Comparison of ENCODE assay signal across 18 mouse cellular contexts in the genomic region with DNA sequence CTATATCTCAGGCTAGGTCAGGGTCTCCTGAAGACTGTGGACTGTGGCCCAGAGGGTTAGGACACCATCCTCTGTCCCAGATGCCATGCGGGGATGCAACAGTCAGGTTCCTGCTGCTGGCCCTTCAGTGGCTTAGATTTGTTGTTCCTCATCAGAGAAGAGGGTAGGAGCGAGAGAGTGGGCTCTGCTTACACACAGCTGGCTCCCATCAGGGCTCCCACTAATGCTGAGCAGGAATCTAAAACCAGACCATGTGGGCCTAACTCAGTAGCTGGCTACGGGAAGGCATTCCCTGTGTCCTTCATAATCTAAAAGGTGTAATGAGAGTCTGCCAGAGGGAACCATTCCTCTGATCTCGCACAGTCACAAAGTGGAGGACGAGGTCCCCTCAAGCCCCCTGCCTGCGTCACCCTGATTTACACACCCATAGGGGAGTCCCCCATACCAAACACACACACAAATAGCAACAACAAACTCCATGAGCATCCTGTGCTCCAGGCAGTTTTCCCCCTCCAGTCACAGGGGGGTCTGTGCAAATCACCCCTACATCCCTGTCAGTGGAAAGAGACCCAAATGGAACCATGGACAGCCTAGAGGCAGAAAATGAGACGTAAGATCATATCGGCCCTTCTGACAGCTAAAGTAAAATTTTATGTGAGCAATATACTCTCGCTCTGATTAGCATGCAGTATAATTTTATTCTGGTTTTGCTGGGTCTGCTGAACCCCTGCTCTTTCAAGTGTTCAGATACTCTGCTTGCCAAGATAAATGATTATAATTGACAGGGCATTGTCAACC.
A peak's percentile ranks its signal among the peaks of the same experiment; 100 is the strongest.
DNase-seq lines count a peak whose midpoint lies in the region; ATAC-seq lines count a peak whose summit lies in the region.
"Had no signal": no experiment of that assay in that cellular context is flagged by ENCODE, and none has a peak within 500 bp of the region (broad histone marks: within the 10 kb centered on the region; RNA-seq: fewer than 3 reads in every experiment).

No protein-coding gene starts in this region.

- no peak for DNase-seq in kidney, postnatal 36 days
- DNase-seq in embryonic facial prominence, embryonic 10.5 days (ENCODE audit: low spot score): peak; percentile 68
- DNase-seq in embryonic facial prominence, embryonic 14.5 days (ENCODE audit: low spot score): peak; percentile 75
- no peak for DNase-seq in gastrocnemius, adult 18-20 months (ENCODE audit: low spot score)
- no peak for DNase-seq in right cerebral cortex, adult 2 months (ENCODE audit: low spot score in 2 of 2)
- DNase-seq: adrenal gland, postnatal 14 days; cerebellum, adult 2 months; heart, adult 18-20 months; lung, postnatal 10 days; right cerebral cortex, postnatal 4 days; thymus, adult 2 months had no signal

- H3K9me3 ChIP-seq in kidney, embryonic 16.5 days (ENCODE audit: low read length): peaks cover 4% of the 10 kb centered on the region; the same call in 1 of the 2 replicates
- peaks cover 7% of the 10 kb centered on the region; the same call in 1 of the 2 replicates for H3K9me3 ChIP-seq in embryonic facial prominence, embryonic 10.5 days
- 0 out of 2 replicates have a peak, but pooled peaks cover 4% of the 10 kb centered on the region for H3K9me3 ChIP-seq in embryonic facial prominence, embryonic 14.5 days (ENCODE audit: control insufficient read depth, low read length)
- H3K9me3 ChIP-seq in midbrain, embryonic 12.5 days: no peaks in the 10 kb centered on the region
- H3K9me3 ChIP-seq: forebrain, embryonic 12.5 days; heart, embryonic 15.5 days; hindbrain, embryonic 13.5 days; liver, embryonic 15.5 days had no signal

- no peak overlapping the region for H3K9ac ChIP-seq in kidney, embryonic 16.5 days (replicated peaks; ENCODE audit: low read length)
- no peak overlapping the region for H3K9ac ChIP-seq in embryonic facial prominence, embryonic 14.5 days (ENCODE audit: low read depth, low read length)
- H3K9ac ChIP-seq in midbrain, embryonic 12.5 days (replicated peaks): no peak overlapping the region
- H3K9ac ChIP-seq: forebrain, embryonic 12.5 days; heart, embryonic 15.5 days; hindbrain, embryonic 13.5 days; liver, embryonic 15.5 days had no signal

- H3K27me3 ChIP-seq in kidney, embryonic 16.5 days (ENCODE audit: insufficient read depth, low read length): no peaks in the 10 kb centered on the region
- no peaks in the 10 kb centered on the region for H3K27me3 ChIP-seq in embryonic facial prominence, embryonic 10.5 days (replicated peaks; ENCODE audit: low read depth, poor library complexity, severe bottlenecking)
- no peaks in the 10 kb centered on the region for H3K27me3 ChIP-seq in embryonic facial prominence, embryonic 14.5 days (replicated peaks; ENCODE audit: control insufficient read depth, insufficient read depth, low read length)
- peaks cover 6% of the 10 kb centered on the region; the same call in 1 of the 2 replicates for H3K27me3 ChIP-seq in midbrain, embryonic 12.5 days
- H3K27me3 ChIP-seq: heart, embryonic 15.5 days; liver, embryonic 15.5 days had no signal

- no peak overlapping the region for H3K4me2 ChIP-seq in kidney, embryonic 16.5 days (replicated peaks; ENCODE audit: low read depth, low read length)
- no peak overlapping the region for H3K4me2 ChIP-seq in embryonic facial prominence, embryonic 14.5 days (ENCODE audit: low read depth, low read length)
- H3K4me2 ChIP-seq in midbrain, embryonic 12.5 days (replicated peaks): peak overlapping the region; percentile 13; the same call in 1 of the 2 replicates
- H3K4me2 ChIP-seq: forebrain, embryonic 12.5 days; heart, embryonic 15.5 days; hindbrain, embryonic 13.5 days; liver, embryonic 15.5 days had no signal

- H3K36me3 ChIP-seq in kidney, embryonic 16.5 days (ENCODE audit: insufficient read depth, low read length): no peaks in the 10 kb centered on the region
- H3K36me3 ChIP-seq in embryonic facial prominence, embryonic 10.5 days (replicated peaks): no peaks in the 10 kb centered on the region
- no peaks in the 10 kb centered on the region for H3K36me3 ChIP-seq in embryonic facial prominence, embryonic 14.5 days (ENCODE audit: control insufficient read depth, insufficient read depth, low read length)
- no peaks in the 10 kb centered on the region for H3K36me3 ChIP-seq in midbrain, embryonic 12.5 days
- H3K36me3 ChIP-seq: forebrain, embryonic 12.5 days; heart, embryonic 15.5 days; hindbrain, embryonic 13.5 days; liver, embryonic 15.5 days had no signal

- H3K4me1 ChIP-seq in kidney, embryonic 16.5 days (ENCODE audit: insufficient read depth, low read length): peaks cover 5% of the 10 kb centered on the region; the same call in 1 of the 2 replicates
- H3K4me1 ChIP-seq in embryonic facial prominence, embryonic 10.5 days: peaks cover 46% of the 10 kb centered on the region
- peaks cover 24% of the 10 kb centered on the region for H3K4me1 ChIP-seq in embryonic facial prominence, embryonic 14.5 days (ENCODE audit: control insufficient read depth, insufficient read depth, low read length)
- H3K4me1 ChIP-seq in midbrain, embryonic 12.5 days: peaks cover 19% of the 10 kb centered on the region
- H3K4me1 ChIP-seq: heart, embryonic 15.5 days; liver, embryonic 15.5 days had no signal

- WGBS in kidney, embryonic 16.5 days: 53% methylated on average over 9 of the region's 9 CpGs
- WGBS in embryonic facial prominence, embryonic 10.5 days: 61% methylated on average over 9 of the region's 9 CpGs
- WGBS in embryonic facial prominence, embryonic 14.5 days: 44% methylated on average over 9 of the region's 9 CpGs
- WGBS in midbrain, embryonic 12.5 days: 76% methylated on average over 9 of the region's 9 CpGs

- peak; percentile 73; the same call in 1 of the 2 replicates for ATAC-seq in kidney, embryonic 16.5 days (ENCODE audit: low FRiP score, low TSS enrichment)
- peak; percentile 65; the same call in 1 of the 2 replicates for ATAC-seq in embryonic facial prominence, embryonic 14.5 days (ENCODE audit: low read depth)
- no peak for ATAC-seq in midbrain, embryonic 12.5 days (ENCODE audit: low FRiP score, low read depth)
- ATAC-seq: intestine, postnatal 0 days had no signal

- H3K4me3 ChIP-seq in kidney, embryonic 16.5 days (ENCODE audit: low read length): no peak overlapping the region
- H3K4me3 ChIP-seq in embryonic facial prominence, embryonic 10.5 days: no peak overlapping the region
- no peak overlapping the region for H3K4me3 ChIP-seq in embryonic facial prominence, embryonic 14.5 days (ENCODE audit: low read depth, low read length)
- no peak overlapping the region for H3K4me3 ChIP-seq in midbrain, embryonic 12.5 days
- H3K4me3 ChIP-seq: forebrain, embryonic 12.5 days; heart, embryonic 15.5 days; hindbrain, embryonic 13.5 days; liver, embryonic 15.5 days had no signal

- H3K27ac ChIP-seq in kidney, embryonic 16.5 days (ENCODE audit: low read length): no peak overlapping the region
- peak overlapping the region; percentile 81 for H3K27ac ChIP-seq in embryonic facial prominence, embryonic 10.5 days (replicated peaks)
- H3K27ac ChIP-seq in embryonic facial prominence, embryonic 14.5 days (replicated peaks; ENCODE audit: low read depth, low read length): no peak overlapping the region
- peak overlapping the region; percentile 52 for H3K27ac ChIP-seq in midbrain, embryonic 12.5 days (replicated peaks)
- H3K27ac ChIP-seq: forebrain, embryonic 12.5 days; heart, embryonic 15.5 days; hindbrain, embryonic 13.5 days; liver, embryonic 15.5 days had no signal

Comparison
In these comparisons a context has a peak if more than half of its experiments do, and no peak if none do; other contexts are left out.
1. H3K27ac ChIP-seq: peak in embryonic facial prominence, embryonic 10.5 days (single experiment) and midbrain, embryonic 12.5 days (single experiment); none in kidney, embryonic 16.5 days (single experiment) and embryonic facial prominence, embryonic 14.5 days (single experiment).
2. DNase-seq: peak in embryonic facial prominence, embryonic 10.5 days (single experiment) and embryonic facial prominence, embryonic 14.5 days (single experiment); none in kidney, postnatal 36 days (0 of 2), gastrocnemius, adult 18-20 months (single experiment) and right cerebral cortex, adult 2 months (0 of 2).